Mouse (Mus musculus) forebrain, embryonic 11.5 days (tissue): ENCODE data around the gene Ccr10. TPM values are rescaled to one million over a fixed set of nuclear protein-coding genes. Genes with fewer than 3 reads are reported as not detected.
"Not testable (repeated sequence)": the region's sequence is repeated elsewhere in the genome, so short reads cannot be mapped to it uniquely, and the experiment has no call there.

Source experiments
- ATAC-seq: fragments of 200-750 bp; cut with Nextera tagmentation; replicated peaks from 2 replicates; pipeline ENCODE4 v1.8.0; 2017; ENCODE audit warnings: moderate TSS enrichment; ENCODE audit not compliant: low FRiP score
- DNase-seq: peaks from one replicate; pipeline ENCODE4 v3.0.0-alpha.2; 2017; ENCODE audit warnings: low spot score
- H3K27ac ChIP-seq: fragments of 300-500 bp; sonication (generic); 2 replicates; pipeline ENCODE4 v1.5.1; 2014; ENCODE audit warnings: low read depth, low read length
- H3K27me3 ChIP-seq: fragments of 300-500 bp; sonication (generic); 2 replicates; pipeline ENCODE4 v1.6.1; 2014; ENCODE audit warnings: mild to moderate bottlenecking, low read length, mixed read lengths; ENCODE audit not compliant: control insufficient read depth, insufficient read depth
- H3K36me3 ChIP-seq: fragments of 300-500 bp; sonication (generic); 2 replicates; pipeline ENCODE4 v1.6.1; 2014; ENCODE audit warnings: mild to moderate bottlenecking, low read length, moderate library complexity, mixed read lengths; ENCODE audit not compliant: control insufficient read depth, insufficient read depth
- H3K4me1 ChIP-seq: fragments of 300-500 bp; sonication (generic); replicated peaks from 2 replicates; pipeline ENCODE4 v1.6.1; 2014; ENCODE audit warnings: low read length, mixed read lengths; ENCODE audit not compliant: control insufficient read depth, insufficient read depth
- H3K4me2 ChIP-seq: fragments of 300-500 bp; sonication (generic); 2 replicates; pipeline ENCODE4 v1.6.1; 2014; ENCODE audit warnings: low read depth, mild to moderate bottlenecking, low read length, moderate library complexity, mixed read lengths; ENCODE audit not compliant: severe bottlenecking
- H3K4me3 ChIP-seq: fragments of 300-500 bp; sonication (generic); 2 replicates; pipeline ENCODE4 v1.5.1; 2014; ENCODE audit warnings: low read depth, low read length
- H3K9ac ChIP-seq: fragments of 300-500 bp; sonication (generic); 2 replicates; pipeline ENCODE4 v1.6.1; 2014; ENCODE audit warnings: low read length
- H3K9me3 ChIP-seq: fragments of 300-500 bp; sonication (generic); 2 replicates; pipeline ENCODE4 v1.6.1; 2016; ENCODE audit warnings: low read length, mixed read lengths; ENCODE audit not compliant: control insufficient read depth
- WGBS: fragments of 180-500 bp; shearing (Covaris S2); extraction: QIAGEN DNeasy Blood & Tissue Kit; methylation state at CpG from one replicate; pipeline ENCODE4 v1.1.7; 2014; 5-methylcytosine and 5-hydroxymethylcytosine counted together
- polyA plus RNA-seq: library from polyadenylated mRNA; unstranded; fragments of >200 nt; fragmentation: Nextera tagmentation; extraction: Ambion mirVana; gene quantifications from 2 replicates; pipeline ENCODE4 v1.2.1, GENCODE M21; 2014

Gene Ccr10
- polyA plus RNA-seq, 1 experiment from 2014 or later: 0.17 TPM

- Histone ChIP-seq H3K4me2 (no peak overlapping the region), H3K36me3 (no peaks in the 10 kb centered on the region), H3K9ac (no peak overlapping the region), H3K27me3 (no peaks in the 10 kb centered on the region), H3K9me3 (peaks cover 2% of the 10 kb centered on the region; the same call in 1 of the 2 replicates), H3K4me3 (no peak overlapping the region), H3K4me1 (no peaks in the 10 kb centered on the region), H3K27ac (no peak overlapping the region)
- DNase-seq: peak; percentile 41
- WGBS: 86% methylated on average over 12 of the region's 12 CpGs
- no peak for ATAC-seq
Observed at GRCm38 (mm10) chr11:101133037-101133436, 42.2 kb downstream of the Ccr10 start.

- Histone ChIP-seq H3K4me1 (no peaks in the 10 kb centered on the region), H3K27me3 (no peaks in the 10 kb centered on the region), H3K36me3 (peaks cover 3% of the 10 kb centered on the region), H3K9ac (no peak overlapping the region), H3K27ac (no peak overlapping the region), H3K9me3 (peaks cover 2% of the 10 kb centered on the region; the same call in 1 of the 2 replicates), H3K4me2 (no peak overlapping the region), H3K4me3 (no peak overlapping the region)
- WGBS: 89% methylated on average over 6 of the region's 6 CpGs
- ATAC-seq (no peak), DNase-seq (peak; percentile 69)
Observed at GRCm38 (mm10) chr11:101131701-101132100, 43.5 kb downstream of the Ccr10 start.

GRCm38 (mm10) chr11:101131187-101131586 is 44.1 kb downstream of the Ccr10 start:
- no peaks in the 10 kb centered on the region for H3K4me1 ChIP-seq
- ATAC-seq (no peak), DNase-seq (peak; percentile 35)
- peaks cover 2% of the 10 kb centered on the region; the same call in 1 of the 2 replicates for H3K9me3 ChIP-seq
- peaks cover 8% of the 10 kb centered on the region for H3K36me3 ChIP-seq
- 87% methylated on average over 2 of the region's 2 CpGs for WGBS
- H3K9ac ChIP-seq: no peak overlapping the region
- H3K27me3 ChIP-seq: no peaks in the 10 kb centered on the region
- H3K4me2 ChIP-seq: no peak overlapping the region
- H3K4me3 ChIP-seq: no peak overlapping the region
- no peak overlapping the region for H3K27ac ChIP-seq

- H3K9me3 ChIP-seq: peaks cover 2% of the 10 kb centered on the region; the same call in 1 of the 2 replicates
- no peaks in the 10 kb centered on the region for H3K4me1 ChIP-seq
- H3K9ac ChIP-seq: no peak overlapping the region
- peak; percentile 33 for DNase-seq
- ATAC-seq: no peak
- WGBS: 56% methylated on average over 18 of the region's 18 CpGs
- H3K36me3 ChIP-seq: peaks cover 12% of the 10 kb centered on the region
- no peak overlapping the region for H3K4me3 ChIP-seq
- H3K27ac ChIP-seq: no peak overlapping the region
- H3K4me2 ChIP-seq: no peak overlapping the region
- no peaks in the 10 kb centered on the region for H3K27me3 ChIP-seq
Observed at GRCm38 (mm10) chr11:101130056-101130756, 45.0 kb downstream of the Ccr10 start.

- Histone ChIP-seq H3K4me2 (no peak overlapping the region), H3K9me3 (peaks cover 2% of the 10 kb centered on the region; the same call in 1 of the 2 replicates), H3K27me3 (no peaks in the 10 kb centered on the region), H3K4me3 (no peak overlapping the region), H3K36me3 (peaks cover 12% of the 10 kb centered on the region), H3K4me1 (no peaks in the 10 kb centered on the region), H3K9ac (no peak overlapping the region), H3K27ac (no peak overlapping the region)
- ATAC-seq: no peak
- DNase-seq: no peak
- 89% methylated on average over 11 of the region's 11 CpGs for WGBS
Observed at GRCm38 (mm10) chr11:101128996-101129577, 46.2 kb downstream of the Ccr10 start.

- WGBS: 75% methylated on average over 1 of the region's 1 CpGs
- ATAC-seq: no peak
Observed at GRCm38 (mm10) chr11:101127075-101127474, 48.2 kb downstream of the Ccr10 start.

GRCm38 (mm10) chr11:101125008-101125407 is 50.2 kb downstream of the Ccr10 start:
- H3K4me2 ChIP-seq, H3K4me3 ChIP-seq, H3K9ac ChIP-seq, H3K9me3 ChIP-seq, H3K27ac ChIP-seq, ATAC-seq, H3K4me1 ChIP-seq, H3K27me3 ChIP-seq, DNase-seq: not testable (repeated sequence)
- peaks cover 15% of the 10 kb centered on the region for H3K36me3 ChIP-seq
- WGBS: 94% methylated on average over 6 of the region's 9 CpGs

More at GRCm38 (mm10) chr11:101127075-101127474, 48.2 kb downstream of the Ccr10 start:
- H3K27ac ChIP-seq: no peak overlapping the region
- H3K36me3 ChIP-seq: peaks cover 15% of the 10 kb centered on the region
- no peak for DNase-seq
- H3K4me2 ChIP-seq: no peak overlapping the region
- H3K9ac ChIP-seq: no peak overlapping the region
- no peaks in the 10 kb centered on the region for H3K27me3 ChIP-seq
- no peaks in the 10 kb centered on the region for H3K4me1 ChIP-seq
- no peak overlapping the region for H3K4me3 ChIP-seq
- peaks cover 2% of the 10 kb centered on the region; the same call in 1 of the 2 replicates for H3K9me3 ChIP-seq

- not testable (repeated sequence) for H3K27me3 ChIP-seq, DNase-seq, H3K9ac ChIP-seq, H3K4me1 ChIP-seq, H3K4me3 ChIP-seq, H3K4me2 ChIP-seq, H3K9me3 ChIP-seq, ATAC-seq, H3K27ac ChIP-seq
- peaks cover 15% of the 10 kb centered on the region for H3K36me3 ChIP-seq
- WGBS: 95% methylated on average over 8 of the region's 8 CpGs
Observed at GRCm38 (mm10) chr11:101124494-101124893, 50.7 kb downstream of the Ccr10 start.
